Mouse (Mus musculus): Measurements from ENCODE around the gene Dph3. TPM values are rescaled to one million over a fixed set of nuclear protein-coding genes. Genes with fewer than 3 reads are reported as not detected.
A peak's percentile ranks its signal among the peaks of the same experiment; 100 is the strongest.
"Not testable (repeated sequence)": the region's sequence is repeated elsewhere in the genome, so short reads cannot be mapped to it uniquely, and the experiment has no call there.

Dph3 gene
- polyA plus RNA-seq (2015; fragmentation: Nextera tagmentation; extraction: Ambion mirVana): 72.1 and 80.2 TPM in 2 replicates

GRCm38 (mm10) chr14:32085486-32086201 lies at the start of gene Dph3:
Dph3 (minus strand) TSS chr14:32085729.
- Histone ChIP-seq H3K4me1 (replicated peaks) (peaks cover 24% of the 10 kb centered on the region), H3K9ac (peak within 1 kb of the TSS; percentile 82), H3K27me3 (no peaks in the 10 kb centered on the region), H3K4me3 (peak within 1 kb of the TSS; percentile 64), H3K9me3 (no peaks in the 10 kb centered on the region), H3K27ac (peak within 1 kb of the TSS; percentile 91), H3K4me2 (peak within 1 kb of the TSS; percentile 79), H3K36me3 (peaks cover 24% of the 10 kb centered on the region)
- under 1% methylated on average over 43 of the region's 43 CpGs for WGBS
- ATAC-seq (ENCODE audit: low FRiP score): peak; percentile 99

GRCm38 (mm10) chr14:32134293-32134692 lies 48.8 kb upstream of the Dph3 start:
- no peaks in the 10 kb centered on the region for H3K9me3 ChIP-seq
- no peaks in the 10 kb centered on the region for H3K36me3 ChIP-seq
- no peak overlapping the region for H3K27ac ChIP-seq
- 86% methylated on average over 2 of the region's 2 CpGs for WGBS
- no peaks in the 10 kb centered on the region for H3K4me1 ChIP-seq (replicated peaks)
- no peak overlapping the region for H3K4me2 ChIP-seq
- no peak overlapping the region for H3K4me3 ChIP-seq
- ATAC-seq (ENCODE audit: low FRiP score): no peak
- H3K27me3 ChIP-seq: no peaks in the 10 kb centered on the region
- H3K9ac ChIP-seq: no peak overlapping the region

DNA sequence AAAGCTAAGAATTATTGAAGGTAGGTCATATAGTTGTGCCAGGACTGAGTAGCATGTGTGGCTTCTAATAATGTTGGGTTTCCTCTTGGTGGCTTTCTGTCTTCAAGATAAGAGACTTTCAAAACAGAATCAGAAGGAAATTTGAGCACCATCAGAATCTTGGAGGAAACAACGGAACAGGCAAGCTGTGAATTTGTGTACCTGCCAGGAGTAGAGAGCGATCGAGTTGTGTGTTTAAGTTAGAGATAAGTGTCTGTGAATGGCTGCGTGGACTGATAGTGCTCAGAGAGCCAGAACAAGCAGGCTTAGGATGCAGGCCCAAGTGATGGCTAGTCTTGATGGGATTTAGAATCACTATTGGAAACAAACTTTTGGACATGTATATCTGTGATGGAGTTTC lies 46.3 kb upstream of the Dph3 start:
- 92% methylated on average over 4 of the region's 4 CpGs for WGBS
- no peaks in the 10 kb centered on the region for H3K9me3 ChIP-seq
- H3K4me3 ChIP-seq: no peak overlapping the region
- H3K27me3 ChIP-seq: no peaks in the 10 kb centered on the region
- no peaks in the 10 kb centered on the region for H3K36me3 ChIP-seq
- H3K4me2 ChIP-seq: no peak overlapping the region
- no peak overlapping the region for H3K9ac ChIP-seq
- ATAC-seq (ENCODE audit: low FRiP score): no peak
- no peak overlapping the region for H3K27ac ChIP-seq
- no peaks in the 10 kb centered on the region for H3K4me1 ChIP-seq (replicated peaks)

- Histone ChIP-seq H3K4me3 (no peak overlapping the region), H3K4me2 (no peak overlapping the region), H3K27ac (no peak overlapping the region), H3K4me1 (replicated peaks) (no peaks in the 10 kb centered on the region), H3K36me3 (no peaks in the 10 kb centered on the region), H3K27me3 (no peaks in the 10 kb centered on the region), H3K9me3 (no peaks in the 10 kb centered on the region), H3K9ac (no peak overlapping the region)
- WGBS: 84% methylated on average over 5 of the region's 5 CpGs
- ATAC-seq (ENCODE audit: low FRiP score): no peak
Observed at GRCm38 (mm10) chr14:32128409-32128808, 42.9 kb upstream of the Dph3 start.

DNA sequence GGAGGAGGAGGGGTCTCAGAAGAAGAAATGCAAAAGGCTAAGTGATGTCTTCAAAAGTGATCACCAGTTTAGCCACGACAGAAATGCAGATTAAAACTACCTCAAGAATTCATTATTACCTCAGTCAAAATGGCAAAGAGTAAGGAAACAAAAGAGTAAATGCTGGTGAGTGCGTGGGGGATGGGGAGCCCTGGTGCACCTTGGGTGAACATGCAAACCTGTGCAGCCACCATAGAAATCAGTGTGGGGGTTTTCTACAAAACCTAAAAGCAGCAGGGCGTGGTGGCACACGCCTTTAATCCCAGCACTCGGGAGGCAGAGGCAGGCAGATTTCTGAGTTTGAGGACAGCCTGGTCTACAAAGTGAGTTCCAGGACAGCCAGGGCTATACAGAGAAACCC lies 39.7 kb upstream of the Dph3 start:
- 86% methylated on average over 5 of the region's 5 CpGs for WGBS
- H3K9ac ChIP-seq; H3K9me3 ChIP-seq; H3K27ac ChIP-seq; H3K4me3 ChIP-seq; H3K4me2 ChIP-seq; H3K36me3 ChIP-seq; ATAC-seq (ENCODE audit: low FRiP score); H3K4me1 ChIP-seq (replicated peaks); H3K27me3 ChIP-seq: not testable (repeated sequence)

GRCm38 (mm10) chr14:32124261-32124660 lies 38.7 kb upstream of the Dph3 start:
- H3K4me1 ChIP-seq (replicated peaks): no peaks in the 10 kb centered on the region
- H3K9me3 ChIP-seq: no peaks in the 10 kb centered on the region
- H3K27ac ChIP-seq: no peak overlapping the region
- H3K9ac ChIP-seq: no peak overlapping the region
- H3K36me3 ChIP-seq: no peaks in the 10 kb centered on the region
- no peak overlapping the region for H3K4me2 ChIP-seq
- WGBS: 61% methylated on average over 3 of the region's 3 CpGs
- H3K27me3 ChIP-seq: no peaks in the 10 kb centered on the region
- no peak for ATAC-seq (ENCODE audit: low FRiP score)
- H3K4me3 ChIP-seq: no peak overlapping the region

GRCm38 (mm10) chr14:32121920-32122315 lies 36.4 kb upstream of the Dph3 start:
- Histone ChIP-seq H3K36me3 (no peaks in the 10 kb centered on the region), H3K9me3 (no peaks in the 10 kb centered on the region), H3K27ac (no peak overlapping the region), H3K4me2 (no peak overlapping the region), H3K4me1 (replicated peaks) (no peaks in the 10 kb centered on the region), H3K4me3 (no peak overlapping the region), H3K27me3 (no peaks in the 10 kb centered on the region), H3K9ac (no peak overlapping the region)
- no peak for ATAC-seq (ENCODE audit: low FRiP score)
- 51% methylated on average over 2 of the region's 2 CpGs for WGBS

DNA sequence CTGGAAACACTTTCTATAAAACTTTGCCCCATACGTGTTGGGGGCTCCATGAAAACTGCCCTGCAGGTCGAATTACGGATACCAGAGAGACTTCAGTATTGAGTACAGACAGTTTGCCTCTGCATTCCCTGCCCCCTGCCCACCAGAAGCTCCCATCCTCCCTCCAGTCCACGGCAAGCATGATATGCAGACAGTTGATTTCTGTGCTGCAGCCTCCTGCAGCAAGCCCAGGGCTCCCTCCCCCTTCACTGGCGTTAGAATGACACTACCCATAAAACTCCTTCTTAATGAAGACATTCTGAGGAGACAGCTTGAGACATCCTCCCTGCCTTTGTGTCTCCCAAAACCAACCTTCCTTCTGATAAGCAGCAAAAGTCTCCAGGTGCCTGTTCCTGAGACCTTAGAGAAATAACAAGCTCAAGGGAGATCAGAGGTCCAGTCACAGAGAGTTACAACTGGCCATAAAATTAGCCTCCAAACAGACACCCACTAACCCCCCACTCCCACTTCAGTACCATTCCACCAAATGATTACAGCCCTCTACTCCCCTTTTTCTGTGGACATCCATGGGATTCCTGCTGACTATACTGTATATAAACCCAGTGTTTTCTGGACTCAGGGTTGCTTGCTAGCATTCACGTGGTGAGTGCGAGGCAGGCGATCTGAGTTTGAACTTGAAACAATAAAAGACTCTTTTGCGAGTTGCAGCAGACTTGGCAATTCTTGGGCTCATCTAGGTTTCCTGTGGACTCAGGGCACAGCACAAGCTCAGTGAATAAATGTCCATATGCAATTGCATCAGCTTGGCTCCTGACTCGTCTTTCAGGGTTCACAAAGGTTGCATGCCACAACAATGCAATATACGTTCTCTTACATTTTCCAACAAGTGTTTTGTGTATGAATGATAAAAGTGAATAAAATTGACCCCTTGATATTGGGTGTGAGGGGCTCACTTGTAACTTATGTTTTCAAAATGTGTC lies 35.7 kb upstream of the Dph3 start:
- Histone ChIP-seq H3K36me3 (no peaks in the 10 kb centered on the region), H3K27me3 (no peaks in the 10 kb centered on the region), H3K27ac (no peak overlapping the region), H3K4me2 (no peak overlapping the region), H3K9ac (no peak overlapping the region), H3K9me3 (no peaks in the 10 kb centered on the region), H3K4me3 (no peak overlapping the region), H3K4me1 (replicated peaks) (no peaks in the 10 kb centered on the region)
- no peak for ATAC-seq (ENCODE audit: low FRiP score)
- 78% methylated on average over 11 of the region's 11 CpGs for WGBS

DNA sequence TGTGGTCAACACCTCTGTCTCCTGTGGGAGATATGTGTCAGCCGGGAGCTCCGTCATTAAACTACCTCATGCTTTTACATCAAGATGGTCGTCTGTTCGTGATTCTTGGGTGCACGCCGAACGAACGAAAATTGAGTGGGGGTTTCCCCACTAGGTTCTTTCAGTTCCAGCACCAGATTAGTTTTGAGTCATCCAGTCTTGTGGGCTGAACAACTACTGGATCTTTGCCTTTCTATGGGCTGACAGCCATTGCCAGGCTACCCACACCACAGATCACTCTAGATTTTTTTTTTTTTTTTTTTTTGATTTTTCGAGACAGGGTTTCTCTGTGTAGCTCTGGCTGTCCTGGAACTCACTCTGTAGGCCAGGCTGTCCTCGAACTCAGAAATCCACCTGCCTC lies 26.6 kb upstream of the Dph3 start:
- H3K9ac ChIP-seq; H3K4me1 ChIP-seq (replicated peaks); H3K36me3 ChIP-seq; H3K27me3 ChIP-seq; H3K4me3 ChIP-seq; H3K9me3 ChIP-seq; H3K4me2 ChIP-seq; ATAC-seq (ENCODE audit: low FRiP score); H3K27ac ChIP-seq: not testable (repeated sequence)
- 94% methylated on average over 10 of the region's 10 CpGs for WGBS

DNA sequence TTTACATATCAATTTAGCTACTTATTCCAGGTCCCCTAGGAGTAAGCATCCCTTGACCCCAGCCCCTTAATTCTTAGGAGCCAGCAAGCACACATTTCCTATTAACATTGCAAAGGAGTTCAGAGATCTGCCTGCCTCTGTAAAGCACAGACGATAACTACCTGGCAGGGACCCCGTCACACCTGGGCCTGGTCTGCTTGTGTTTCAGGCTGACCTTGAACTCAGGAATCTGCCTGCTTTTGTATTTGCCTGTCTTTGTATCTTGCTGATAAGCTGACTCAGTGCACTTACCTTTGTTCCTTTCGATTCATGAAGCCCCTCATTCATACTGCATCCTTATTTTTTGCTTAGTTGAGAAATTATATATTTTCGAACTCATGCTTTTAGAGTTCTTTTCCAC lies 21.4 kb upstream of the Dph3 start:
- 86% methylated on average over 4 of the region's 4 CpGs for WGBS
- H3K27ac ChIP-seq: no peak overlapping the region
- no peaks in the 10 kb centered on the region for H3K4me1 ChIP-seq (replicated peaks)
- peaks cover 17% of the 10 kb centered on the region for H3K36me3 ChIP-seq
- H3K9ac ChIP-seq: no peak overlapping the region
- ATAC-seq (ENCODE audit: low FRiP score): no peak
- H3K4me2 ChIP-seq: no peak overlapping the region
- no peak overlapping the region for H3K4me3 ChIP-seq
- no peaks in the 10 kb centered on the region for H3K27me3 ChIP-seq
- H3K9me3 ChIP-seq: no peaks in the 10 kb centered on the region

GRCm38 (mm10) chr14:32105663-32106062 lies 20.1 kb upstream of the Dph3 start:
- H3K9ac ChIP-seq: no peak overlapping the region
- no peak overlapping the region for H3K27ac ChIP-seq
- no peak overlapping the region for H3K4me3 ChIP-seq
- peaks cover 25% of the 10 kb centered on the region for H3K36me3 ChIP-seq
- H3K4me1 ChIP-seq (replicated peaks): no peaks in the 10 kb centered on the region
- H3K4me2 ChIP-seq: no peak overlapping the region
- no peaks in the 10 kb centered on the region for H3K9me3 ChIP-seq
- H3K27me3 ChIP-seq: no peaks in the 10 kb centered on the region
- WGBS: 60% methylated on average over 7 of the region's 7 CpGs
- no peak for ATAC-seq (ENCODE audit: low FRiP score)

DNA sequence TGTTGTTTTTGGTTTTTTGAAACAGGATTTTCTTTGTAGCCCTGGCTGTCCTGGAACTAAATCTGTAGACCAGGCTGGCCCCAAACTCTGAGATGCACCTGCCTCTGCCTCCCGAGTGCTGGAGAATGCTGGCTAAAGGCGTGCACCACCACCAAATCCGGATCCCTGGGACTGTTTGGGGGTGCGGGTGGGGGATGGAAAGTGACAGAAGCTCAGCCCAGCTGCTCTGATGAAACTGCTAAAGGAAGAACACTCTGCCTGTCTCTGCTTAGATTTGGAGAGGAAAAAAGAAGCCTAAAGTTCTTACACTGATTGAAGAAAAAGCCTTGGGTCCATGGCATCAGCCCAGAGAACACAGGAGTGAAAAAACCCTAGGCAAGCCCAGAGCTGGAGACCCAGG lies 18.0 kb upstream of the Dph3 start:
- Histone ChIP-seq H3K4me3 (no peak overlapping the region), H3K36me3 (peaks cover 46% of the 10 kb centered on the region), H3K27me3 (no peaks in the 10 kb centered on the region), H3K27ac (no peak overlapping the region), H3K4me2 (no peak overlapping the region), H3K9me3 (no peaks in the 10 kb centered on the region), H3K9ac (no peak overlapping the region), H3K4me1 (replicated peaks) (no peaks in the 10 kb centered on the region)
- 86% methylated on average over 4 of the region's 4 CpGs for WGBS
- ATAC-seq (ENCODE audit: low FRiP score): no peak
